Mouse (Mus musculus): ENCODE results near the gene Naa38. TPM values are rescaled to one million over a fixed set of nuclear protein-coding genes. Genes with fewer than 3 reads are reported as not detected.

Naa38 gene
- 100 to 1,000 TPM; 320 to 328 TPM for polyA plus RNA-seq (2012; fragmentation: generic; extraction: Trizol)

DNA sequence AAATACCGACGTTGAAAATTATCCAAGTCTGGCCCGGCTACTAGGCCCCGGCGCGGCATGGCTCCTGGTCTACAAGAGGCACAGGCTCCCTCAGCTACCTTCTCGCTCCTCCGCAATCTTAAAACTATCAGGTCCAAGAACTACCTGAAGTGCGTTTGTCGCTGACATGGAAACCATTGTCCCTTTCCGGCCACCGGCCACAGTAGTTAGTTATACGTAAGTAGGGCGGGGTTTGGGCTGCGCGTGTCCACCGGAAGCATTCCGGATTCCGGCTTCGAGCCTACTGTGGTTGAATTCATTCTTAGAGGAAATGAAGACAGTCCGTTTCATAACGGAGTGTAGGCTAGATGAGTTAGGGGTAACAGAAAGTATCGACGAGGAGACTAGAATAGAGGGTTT lies at the start of gene Naa38, which contains the start of gene Cyb5d1:
Gene Naa38, plus strand, starts transcription at position 253 of the 399 bp plus-strand sequence.
Gene Cyb5d1, minus strand, starts transcription at position 397 of the 399 bp plus-strand sequence.

DNA sequence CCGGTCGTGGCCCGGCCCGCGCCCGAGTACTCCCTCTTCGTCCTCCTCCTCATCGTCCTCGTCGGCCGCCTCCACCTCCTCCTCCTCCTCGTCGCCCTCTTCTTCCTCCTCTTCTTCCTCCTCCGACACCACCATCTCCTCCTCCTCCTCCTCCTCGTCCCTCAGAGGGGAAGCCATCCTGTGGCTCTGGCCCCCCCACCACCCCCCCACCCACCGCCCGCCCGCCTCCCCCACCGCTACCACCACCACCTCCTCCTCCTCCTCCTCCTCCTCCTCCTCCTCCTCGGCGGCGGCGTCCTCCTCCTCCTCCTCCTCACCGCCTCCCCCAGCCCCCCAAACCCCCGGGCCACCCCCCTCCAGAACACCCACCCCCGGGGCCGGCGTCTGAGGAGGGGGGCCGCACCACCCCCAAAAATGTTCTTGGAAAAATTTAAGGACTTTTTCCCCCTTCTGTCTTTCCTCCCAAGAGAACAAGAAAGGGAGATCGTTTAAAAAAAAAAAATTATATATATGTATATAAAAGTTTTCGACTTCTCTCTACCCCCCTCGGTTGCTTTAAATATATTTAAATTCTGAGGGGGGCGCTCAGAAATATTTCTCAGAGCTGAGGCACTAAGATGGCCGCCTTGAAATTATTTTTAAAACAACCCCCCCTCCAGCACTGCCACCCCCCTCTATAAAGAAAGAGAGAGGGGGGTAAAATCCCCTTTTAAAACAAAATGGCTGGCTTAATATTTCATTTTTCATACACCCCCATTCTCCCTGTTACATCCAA lies 25.9 kb upstream of the Naa38 start, which contains the start of gene Chd3:
Gene Chd3, minus strand, starts transcription at position 192 of the 775 bp plus-strand sequence.

GRCm38 (mm10) chr11:69398059-69398458 lies 2.8 kb downstream of the Naa38 start, which contains the start of gene Tmem88:
Gene Tmem88, minus strand, starts transcription at chr11:69398234.

DNA sequence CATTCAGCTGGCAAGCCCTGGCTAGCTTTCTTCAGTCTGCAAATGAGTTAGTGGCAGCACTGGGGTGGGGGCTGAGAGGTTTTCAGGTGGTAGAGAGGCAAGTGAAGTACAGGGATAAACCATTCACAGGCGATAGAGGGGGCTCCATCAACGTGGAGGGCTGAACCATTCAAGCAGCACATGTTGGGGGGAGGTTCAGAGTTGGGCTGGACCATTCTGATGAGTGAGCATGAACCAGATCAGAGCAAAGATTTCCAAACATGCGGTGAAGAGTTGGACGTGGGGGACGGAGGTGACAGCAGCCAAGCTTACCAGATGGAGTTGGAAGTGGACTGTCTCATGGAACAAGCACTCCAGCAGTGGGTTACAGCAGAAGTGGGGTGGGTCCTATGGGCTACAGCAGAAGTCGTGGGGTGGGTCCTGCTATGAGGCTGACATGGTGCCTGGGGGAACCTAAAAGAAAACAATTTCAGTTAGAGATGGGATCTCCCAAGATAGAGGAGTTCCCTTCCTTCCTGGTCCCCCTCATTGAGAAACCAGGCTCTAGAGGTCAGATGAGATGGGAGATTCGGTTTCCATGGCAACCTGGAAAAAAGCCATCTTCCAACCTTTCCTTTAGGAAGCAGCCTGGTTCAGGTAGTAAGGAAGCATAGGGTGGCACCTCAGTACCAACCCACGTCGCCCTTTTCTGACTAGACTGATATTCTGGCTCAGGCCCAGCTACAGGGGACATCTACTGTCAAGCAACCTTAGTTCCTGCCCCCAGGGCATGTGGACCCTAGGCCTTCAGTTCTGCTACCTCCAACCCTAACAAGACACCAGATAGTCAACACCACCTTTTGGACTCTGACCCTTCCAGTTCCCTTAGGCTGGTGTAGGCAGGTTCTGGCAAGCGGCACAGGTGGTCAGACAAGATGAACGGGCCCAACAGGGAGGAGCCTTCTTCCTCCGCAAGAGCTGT lies 18.2 kb downstream of the Naa38 start, which contains the start of gene Kdm6b:
Gene Kdm6b, minus strand, starts transcription at position 455 of the 961 bp plus-strand sequence.

Other genes starting within 250 kb of the Naa38 start
- not detected for gene Alox12b, start 238.5 kb upstream of the Naa38 start, polyA plus RNA-seq (2012; fragmentation: generic; extraction: Trizol)
- under 1 TPM; 0.05 to 0.20 TPM for gene Alox8, start 197.6 kb upstream of the Naa38 start, polyA plus RNA-seq (2012; fragmentation: generic; extraction: Trizol)
- gene Gucy2e, start 158.5 kb upstream of the Naa38 start, polyA plus RNA-seq (2012; fragmentation: generic; extraction: Trizol), result under 1 TPM in 1 of 2 experiments, not detected in 1; 0.04 TPM
- gene Cntrob, start 71.7 kb upstream of the Naa38 start, polyA plus RNA-seq (2012; fragmentation: generic; extraction: Trizol), result 10 to 100 TPM in 1 of 2 experiments, 1 to 10 TPM in 1; 1.9 to 13.1 TPM
- 100 to 1,000 TPM; 152 to 168 TPM for gene Trappc1, start 71.5 kb upstream of the Naa38 start, polyA plus RNA-seq (2012; fragmentation: generic; extraction: Trizol)
- gene Kcnab3, start 69.2 kb upstream of the Naa38 start, polyA plus RNA-seq (2012; fragmentation: generic; extraction: Trizol), result under 1 TPM; 0.41 to 0.76 TPM
- gene Rnf227, start 55.0 kb upstream of the Naa38 start, polyA plus RNA-seq (2012; fragmentation: generic; extraction: Trizol), result under 1 TPM in 1 of 2 experiments, not detected in 1; 0.07 TPM
- gene Chd3, start 26.1 kb upstream of the Naa38 start, polyA plus RNA-seq (2012; fragmentation: generic; extraction: Trizol), result 100 to 1,000 TPM in 1 of 2 experiments, 10 to 100 TPM in 1; 12.9 to 147 TPM
- gene Cyb5d1, start 144 bp downstream of the Naa38 start, polyA plus RNA-seq (2012; fragmentation: generic; extraction: Trizol), result 10 to 100 TPM in 1 of 2 experiments, 1 to 10 TPM in 1; 1.2 to 16.0 TPM
- gene Tmem88, start 2.7 kb downstream of the Naa38 start, polyA plus RNA-seq (2012; fragmentation: generic; extraction: Trizol), result under 1 TPM; 0.33 TPM
- 10 to 100 TPM in 1 of 2 experiments, 1 to 10 TPM in 1; 1.5 to 25.3 TPM for gene Kdm6b, start 18.2 kb downstream of the Naa38 start, polyA plus RNA-seq (2012; fragmentation: generic; extraction: Trizol)
- gene Dnah2, start 153.6 kb downstream of the Naa38 start, polyA plus RNA-seq (2012; fragmentation: generic; extraction: Trizol), result 1 to 10 TPM in 1 of 2 experiments, under 1 TPM in 1; 0.02 to 1.6 TPM
- gene Efnb3, start 164.7 kb downstream of the Naa38 start, polyA plus RNA-seq (2012; fragmentation: generic; extraction: Trizol), result 1 to 10 TPM in 1 of 2 experiments, under 1 TPM in 1; 0.14 to 1.5 TPM
- gene Wrap53, start 184.8 kb downstream of the Naa38 start, polyA plus RNA-seq (2012; fragmentation: generic; extraction: Trizol), result 10 to 100 TPM; 14.8 to 24.4 TPM
- gene Trp53, start 184.9 kb downstream of the Naa38 start, polyA plus RNA-seq (2012; fragmentation: generic; extraction: Trizol), result 100 to 1,000 TPM; 156 to 242 TPM
- 1 to 10 TPM in 1 of 2 experiments, under 1 TPM in 1; 0.05 to 1.3 TPM for gene Atp1b2, start 210.5 kb downstream of the Naa38 start, polyA plus RNA-seq (2012; fragmentation: generic; extraction: Trizol)
- gene Shbg, start 222.4 kb downstream of the Naa38 start, polyA plus RNA-seq (2012; fragmentation: generic; extraction: Trizol), result not detected
- gene Sat2, start 226.5 kb downstream of the Naa38 start, polyA plus RNA-seq (2012; fragmentation: generic; extraction: Trizol), result 10 to 100 TPM in 1 of 2 experiments, 1 to 10 TPM in 1; 4.4 to 16.8 TPM
- gene Fxr2, start 237.5 kb downstream of the Naa38 start, polyA plus RNA-seq (2012; fragmentation: generic; extraction: Trizol), result 10 to 100 TPM; 29.4 to 66.7 TPM